Mouse (Mus musculus): ENCODE results near the gene Rad23b.

GRCm38 (mm10) chr4:55327508-55327907 is 22.3 kb upstream of the Rad23b start:
- no peak for TF ChIP-seq CTCF (IDR thresholded peaks at IDR 0.05 in 2 of 3, conservative IDR thresholded peaks at IDR 0.05 in 1 of 3; ENCODE audit: control insufficient read depth in 1 of 3, insufficient read depth in 1 of 3, low read depth in 2 of 3, low read length in 3 of 3, poor library complexity in 1 of 3, severe bottlenecking in 1 of 3)
- TF ChIP-seq UBTF (IDR thresholded peaks at IDR 0.05; ENCODE audit: borderline replicate concordance, insufficient read depth, low read depth, low read length): no peak
- TF ChIP-seq SIN3A (IDR thresholded peaks at IDR 0.05; ENCODE audit: low read length): no peak
- 0 out of 2 replicates have a peak, but pooled peaks have one; percentile 48 for TF ChIP-seq TBP (IDR thresholded peaks at IDR 0.05; ENCODE audit: low read depth, low read length)
- TF ChIP-seq RCOR1 (IDR thresholded peaks at IDR 0.05; ENCODE audit: low read depth, low read length): no peak
- no peak for TF ChIP-seq POLR2A (IDR thresholded peaks at IDR 0.05; ENCODE audit: control insufficient read depth in 1 of 2, insufficient read depth in 1 of 2, low read depth in 1 of 2, low read length in 2 of 2, poor library complexity in 1 of 2)
- no peak for TF ChIP-seq EP300 (IDR thresholded peaks at IDR 0.05; ENCODE audit: low read depth in 1 of 2, low read length in 2 of 2)
- no peak for TF ChIP-seq SMC3 (IDR thresholded peaks at IDR 0.05; ENCODE audit: low read depth, low read length)
- TF ChIP-seq NRF1 (IDR thresholded peaks at IDR 0.05; ENCODE audit: insufficient read depth, low read depth, low read length, poor library complexity, severe bottlenecking): no peak
- no peak for TF ChIP-seq GABPA (IDR thresholded peaks at IDR 0.05; ENCODE audit: low read depth, low read length)

All from MEL (cell line).